Mouse (Mus musculus) midbrain, embryonic 15.5 days (tissue): ENCODE data around the gene Kcnab3. TPM values are rescaled to one million over a fixed set of nuclear protein-coding genes. Genes with fewer than 3 reads are reported as not detected.

ENCODE experiments used
- ATAC-seq: fragments of 200-750 bp; cut with Nextera tagmentation; replicated peaks from 2 replicates; pipeline ENCODE4 v1.8.0; 2017; ENCODE audit warnings: moderate TSS enrichment
- H3K27ac ChIP-seq: fragments of 300-500 bp; sonication (generic); 2 replicates; pipeline ENCODE4 v1.5.1; 2015; ENCODE audit warnings: mild to moderate bottlenecking, inconsistent platforms
- H3K27me3 ChIP-seq: fragments of 300-500 bp; sonication (generic); replicated peaks from 2 replicates; pipeline ENCODE4 v1.6.1; 2015; ENCODE audit warnings: inconsistent platforms
- H3K36me3 ChIP-seq: fragments of 300-500 bp; sonication (generic); replicated peaks from 2 replicates; pipeline ENCODE4 v1.6.1; 2015; ENCODE audit warnings: inconsistent platforms
- H3K4me1 ChIP-seq: fragments of 300-500 bp; sonication (generic); 2 replicates; pipeline ENCODE4 v1.6.1; 2015; ENCODE audit warnings: inconsistent platforms
- H3K4me2 ChIP-seq: fragments of 300-500 bp; sonication (generic); 2 replicates; pipeline ENCODE4 v1.6.1; 2015; ENCODE audit warnings: inconsistent platforms, mild to moderate bottlenecking, moderate library complexity
- H3K4me3 ChIP-seq: fragments of 300-500 bp; sonication (generic); 2 replicates; pipeline ENCODE4 v1.5.1; 2015; ENCODE audit warnings: mild to moderate bottlenecking, inconsistent platforms
- H3K9ac ChIP-seq: fragments of 300-500 bp; sonication (generic); 2 replicates; pipeline ENCODE4 v1.6.1; 2015; ENCODE audit warnings: mild to moderate bottlenecking, inconsistent platforms
- H3K9me3 ChIP-seq: fragments of 300-500 bp; sonication (generic); 2 replicates; pipeline ENCODE4 v1.6.1; 2016; ENCODE audit warnings: inconsistent platforms
- WGBS: fragments of 180-500 bp; shearing (Covaris S2); methylation state at CpG from one replicate; pipeline ENCODE4 v1.1.7; 2015; ENCODE audit warnings: mixed read lengths; 5-methylcytosine and 5-hydroxymethylcytosine counted together
- polyA plus RNA-seq: library from polyadenylated mRNA; unstranded; fragments of >200 nt; fragmentation: Nextera tagmentation; extraction: Ambion mirVana; gene quantifications from 2 replicates; pipeline ENCODE4 v1.2.1, GENCODE M21; 2015

Gene Kcnab3
- polyA plus RNA-seq, 1 experiment from 2014 or later = 4.1 TPM

GRCm38 (mm10) chr11:69334796-69335195, 8.7 kb downstream of the Kcnab3 start:
- Histone ChIP-seq H3K4me2 (no peak overlapping the region), H3K27ac (no peak overlapping the region), H3K27me3 (no peaks in the 10 kb centered on the region; the same call in 1 of the 2 replicates), H3K4me3 (no peak overlapping the region), H3K4me1 (peaks cover 21% of the 10 kb centered on the region), H3K9me3 (0 out of 2 replicates have a peak, but pooled peaks cover 2% of the 10 kb centered on the region), H3K36me3 (no peaks in the 10 kb centered on the region), H3K9ac (no peak overlapping the region)
- WGBS = 70% methylated on average over 4 of the region's 4 CpGs
- no peak for ATAC-seq

- peak within 1 kb of the TSS; percentile 96 for H3K27ac ChIP-seq
- H3K4me3 ChIP-seq = peak within 1 kb of the TSS; percentile 71
- peak within 1 kb of the TSS; percentile 78 for H3K9ac ChIP-seq
- WGBS = 1% methylated on average over 99 of the region's 99 CpGs
- 0 out of 2 replicates have a peak, but pooled peaks cover 2% of the 10 kb centered on the region for H3K9me3 ChIP-seq
- H3K4me2 ChIP-seq = peak within 1 kb of the TSS; percentile 87
- peaks cover 22% of the 10 kb centered on the region for H3K4me1 ChIP-seq
- H3K36me3 ChIP-seq = peaks cover 21% of the 10 kb centered on the region; the same call in 1 of the 2 replicates
- no peaks in the 10 kb centered on the region; the same call in 1 of the 2 replicates for H3K27me3 ChIP-seq
- peak; percentile 91 for ATAC-seq
Measured at GRCm38 (mm10) chr11:69340161-69341131, 14.4 kb downstream of the Kcnab3 start, which contains the start of gene Rnf227. Rnf227 (plus strand) TSS chr11:69340461.

- WGBS = 89% methylated on average over 26 of the region's 26 CpGs
- Histone ChIP-seq H3K27me3 (no peaks in the 10 kb centered on the region), H3K36me3 (peaks cover 70% of the 10 kb centered on the region), H3K4me1 (peaks cover 9% of the 10 kb centered on the region), H3K9ac (no peak overlapping the region), H3K9me3 (no peaks in the 10 kb centered on the region), H3K4me2 (no peak overlapping the region), H3K4me3 (no peak overlapping the region), H3K27ac (no peak overlapping the region)
- ATAC-seq = no peak
Measured at GRCm38 (mm10) chr11:69346441-69346840, 20.4 kb downstream of the Kcnab3 start.

GRCm38 (mm10) chr11:69356544-69356943, 30.5 kb downstream of the Kcnab3 start:
- ATAC-seq = no peak
- WGBS = 97% methylated on average over 5 of the region's 5 CpGs

GRCm38 (mm10) chr11:69357690-69358089, 31.6 kb downstream of the Kcnab3 start:
- Histone ChIP-seq H3K9ac (no peak overlapping the region), H3K4me1 (no peaks in the 10 kb centered on the region), H3K36me3 (peaks cover 93% of the 10 kb centered on the region), H3K4me2 (no peak overlapping the region), H3K9me3 (no peaks in the 10 kb centered on the region), H3K4me3 (no peak overlapping the region), H3K27me3 (no peaks in the 10 kb centered on the region), H3K27ac (no peak overlapping the region)
- ATAC-seq = no peak
- WGBS = 95% methylated on average over 12 of the region's 12 CpGs

More at GRCm38 (mm10) chr11:69356544-69356943, 30.5 kb downstream of the Kcnab3 start:
- Histone ChIP-seq H3K27me3 (no peaks in the 10 kb centered on the region), H3K4me2 (no peak overlapping the region), H3K27ac (no peak overlapping the region), H3K4me1 (no peaks in the 10 kb centered on the region), H3K36me3 (peaks cover 90% of the 10 kb centered on the region), H3K4me3 (no peak overlapping the region), H3K9ac (no peak overlapping the region), H3K9me3 (no peaks in the 10 kb centered on the region)

- Histone ChIP-seq H3K4me2 (no peak overlapping the region), H3K4me1 (peaks cover 25% of the 10 kb centered on the region), H3K9ac (no peak overlapping the region), H3K27me3 (no peaks in the 10 kb centered on the region), H3K36me3 (peaks cover 62% of the 10 kb centered on the region), H3K27ac (no peak overlapping the region), H3K4me3 (no peak overlapping the region), H3K9me3 (no peaks in the 10 kb centered on the region)
- ATAC-seq = no peak
- 62% methylated on average over 7 of the region's 7 CpGs for WGBS
Measured at GRCm38 (mm10) chr11:69362021-69362420, 36.0 kb downstream of the Kcnab3 start.

- peaks cover 29% of the 10 kb centered on the region for H3K4me1 ChIP-seq
- no peak overlapping the region for H3K4me2 ChIP-seq
- H3K9ac ChIP-seq = no peak overlapping the region
- no peaks in the 10 kb centered on the region for H3K9me3 ChIP-seq
- no peak for ATAC-seq
- peaks cover 58% of the 10 kb centered on the region for H3K36me3 ChIP-seq
- H3K4me3 ChIP-seq = no peak overlapping the region
- H3K27me3 ChIP-seq = no peaks in the 10 kb centered on the region
- 85% methylated on average over 2 of the region's 2 CpGs for WGBS
- no peak overlapping the region for H3K27ac ChIP-seq
Measured at GRCm38 (mm10) chr11:69362479-69362878, 36.4 kb downstream of the Kcnab3 start.

GRCm38 (mm10) chr11:69364376-69364775, 38.3 kb downstream of the Kcnab3 start:
- Histone ChIP-seq H3K9me3 (no peaks in the 10 kb centered on the region), H3K4me2 (peak overlapping the region; percentile 93; the same call in 1 of the 2 replicates), H3K4me1 (peaks cover 36% of the 10 kb centered on the region), H3K4me3 (no peak overlapping the region), H3K27ac (peak overlapping the region; percentile 100; the same call in 1 of the 2 replicates), H3K36me3 (peaks cover 42% of the 10 kb centered on the region), H3K27me3 (no peaks in the 10 kb centered on the region), H3K9ac (no peak overlapping the region)
- ATAC-seq = no peak
- 57% methylated on average over 8 of the region's 8 CpGs for WGBS

GRCm38 (mm10) chr11:69364910-69365309, 38.9 kb downstream of the Kcnab3 start:
- Histone ChIP-seq H3K27ac (peak overlapping the region; percentile 100), H3K36me3 (peaks cover 37% of the 10 kb centered on the region), H3K4me2 (peak overlapping the region; percentile 93), H3K27me3 (no peaks in the 10 kb centered on the region), H3K4me1 (peaks cover 39% of the 10 kb centered on the region), H3K9ac (peak overlapping the region; percentile 100; the same call in 1 of the 2 replicates), H3K4me3 (peak overlapping the region; percentile 91), H3K9me3 (no peaks in the 10 kb centered on the region)
- 4% methylated on average over 6 of the region's 6 CpGs for WGBS
- ATAC-seq = peak; percentile 40

- Histone ChIP-seq H3K9me3 (no peaks in the 10 kb centered on the region), H3K4me2 (peak overlapping the region; percentile 93), H3K9ac (peak overlapping the region; percentile 100), H3K27ac (peak overlapping the region; percentile 100), H3K36me3 (peaks cover 29% of the 10 kb centered on the region), H3K4me1 (peaks cover 43% of the 10 kb centered on the region), H3K27me3 (no peaks in the 10 kb centered on the region), H3K4me3 (peak overlapping the region; percentile 91)
- WGBS = 18% methylated on average over 6 of the region's 6 CpGs
- peak; percentile 3; the same call in 1 of the 2 replicates for ATAC-seq
Measured at GRCm38 (mm10) chr11:69365722-69366121, 39.7 kb downstream of the Kcnab3 start.

GRCm38 (mm10) chr11:69366157-69366854, 40.2 kb downstream of the Kcnab3 start:
- Histone ChIP-seq H3K27me3 (no peaks in the 10 kb centered on the region), H3K4me2 (peak overlapping the region; percentile 93), H3K27ac (peak overlapping the region; percentile 100), H3K4me1 (peaks cover 49% of the 10 kb centered on the region), H3K9me3 (no peaks in the 10 kb centered on the region), H3K36me3 (peaks cover 23% of the 10 kb centered on the region), H3K9ac (peak overlapping the region; percentile 100), H3K4me3 (peak overlapping the region; percentile 91)
- WGBS = under 1% methylated on average over 26 of the region's 26 CpGs
- peak; percentile 87 for ATAC-seq
